Mouse (Mus musculus) testis, adult 2 months (tissue): ENCODE results near the gene Psmd12.

Experiments used
- CTCF ChIP-seq: fragments of 200-500 bp; IDR thresholded peaks from 2 replicates; pipeline ENCODE4 v1.5.1; 2012; ENCODE audit warnings: low read depth, mild to moderate bottlenecking, inconsistent platforms, low read length, moderate library complexity; ENCODE audit not compliant: control insufficient read depth, insufficient read depth, insufficient replicate concordance
- POLR2A ChIP-seq: fragments of 200-500 bp; IDR thresholded peaks from 2 replicates; pipeline ENCODE4 v1.6.1; 2012; ENCODE audit warnings: low read depth, mild to moderate bottlenecking, inconsistent platforms, low read length, moderate library complexity; ENCODE audit not compliant: control insufficient read depth

GRCm38 (mm10) chr11:107469031-107469522, 10.2 kb upstream of the Psmd12 start:
- TF ChIP-seq POLR2A (no peak), CTCF (peak; percentile 37; the same call in 1 of the 2 replicates)
